Mouse (Mus musculus) megakaryocyte, embryonic 14.5 days (primary cell): ENCODE data around the gene Fxyd4.

Experiments
- FLI1 ChIP-seq: IDR thresholded peaks from 2 replicates; pipeline ENCODE4 v1.6.1; 2012; ENCODE audit warnings: low read length, inconsistent platforms, mixed read lengths
- GATA1 ChIP-seq: IDR thresholded peaks from 3 replicates; pipeline ENCODE4 v1.6.1; 2012; ENCODE audit warnings: mixed read lengths, low read length, inconsistent platforms, borderline replicate concordance

- TF ChIP-seq GATA1 (no peak), FLI1 (no peak)
Observed at GRCm38 (mm10) chr6:117938951-117939350, 1.5 kb upstream of the Fxyd4 start.
